Mouse (Mus musculus) heart, embryonic 11.5 days (tissue): ENCODE data around the gene Aox2. TPM values are rescaled to one million over a fixed set of nuclear protein-coding genes. Genes with fewer than 3 reads are reported as not detected.

Experiments used
- ATAC-seq: fragments of 200-750 bp; cut with Nextera tagmentation; replicated peaks from 2 replicates; pipeline ENCODE4 v1.8.0; 2017; ENCODE audit warnings: moderate library complexity; ENCODE audit not compliant: insufficient number of reproducible peaks, low FRiP score, low TSS enrichment
- H3K27ac ChIP-seq: fragments of 300-500 bp; sonication (generic); 2 replicates; pipeline ENCODE4 v1.5.1; 2014; ENCODE audit warnings: mild to moderate bottlenecking, low read depth, low read length
- H3K27me3 ChIP-seq: fragments of 300-500 bp; sonication (generic); 2 replicates; pipeline ENCODE4 v1.6.1; 2014; ENCODE audit warnings: mild to moderate bottlenecking, low read length, mixed read lengths; ENCODE audit not compliant: control insufficient read depth, insufficient read depth
- H3K36me3 ChIP-seq: fragments of 300-500 bp; sonication (generic); 2 replicates; pipeline ENCODE4 v1.6.1; 2014; ENCODE audit warnings: mild to moderate bottlenecking, low read length, moderate library complexity, mixed read lengths; ENCODE audit not compliant: control insufficient read depth, insufficient read depth
- H3K4me1 ChIP-seq: fragments of 300-500 bp; sonication (generic); 2 replicates; pipeline ENCODE4 v1.6.1; 2014; ENCODE audit warnings: low read length; ENCODE audit not compliant: control insufficient read depth, insufficient read depth
- H3K4me2 ChIP-seq: fragments of 300-500 bp; sonication (generic); 2 replicates; pipeline ENCODE4 v1.6.1; 2014; ENCODE audit warnings: mild to moderate bottlenecking, moderate library complexity
- H3K4me3 ChIP-seq: fragments of 300-500 bp; sonication (generic); 2 replicates; pipeline ENCODE4 v1.5.1; 2014; ENCODE audit warnings: low read depth, low read length
- H3K9ac ChIP-seq: fragments of 300-500 bp; sonication (generic); 2 replicates; pipeline ENCODE4 v1.6.1; 2014; ENCODE audit warnings: mild to moderate bottlenecking, low read depth, low read length, moderate library complexity
- H3K9me3 ChIP-seq: fragments of 300-500 bp; sonication (generic); replicated peaks from 2 replicates; pipeline ENCODE4 v1.6.1; 2016; ENCODE audit warnings: low read length; ENCODE audit not compliant: control insufficient read depth
- WGBS: fragments of 180-500 bp; shearing (Covaris S2); extraction: QIAGEN DNeasy Blood & Tissue Kit; methylation state at CpG from one replicate; pipeline ENCODE4 v1.1.7; 2014; ENCODE audit not compliant: insufficient replicate concordance; 5-methylcytosine and 5-hydroxymethylcytosine counted together
- polyA plus RNA-seq: library from polyadenylated mRNA; unstranded; fragments of >200 nt; fragmentation: Nextera tagmentation; extraction: Ambion mirVana; gene quantifications from 2 replicates; pipeline ENCODE4 v1.2.1, GENCODE M21; 2014

Aox2 gene
- polyA plus RNA-seq, 1 experiment from 2014 or later, result not detected

DNA sequence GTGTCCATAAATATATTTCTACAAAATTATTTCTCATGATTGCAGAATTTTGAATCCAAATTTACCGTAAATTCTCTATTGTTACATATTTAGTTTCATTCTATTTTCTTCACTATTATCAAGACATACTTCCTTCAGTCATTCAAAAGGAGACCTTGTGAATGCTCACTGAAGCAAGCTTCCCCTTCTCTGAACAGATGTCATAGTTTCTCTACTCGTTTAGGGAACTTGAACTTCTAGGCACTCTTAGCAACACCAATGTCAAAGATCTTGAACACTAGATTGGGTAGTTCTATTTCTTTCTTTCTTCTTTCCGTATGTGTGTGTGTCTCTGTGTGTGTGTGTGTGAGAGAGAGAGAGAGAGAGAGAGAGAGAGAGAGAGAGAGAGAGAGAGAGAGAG is 33.6 kb upstream of the Aox2 start:
- 68% methylated on average over 3 of the region's 3 CpGs for WGBS
- H3K27ac ChIP-seq, result no peak overlapping the region
- H3K9me3 ChIP-seq, result no peaks in the 10 kb centered on the region
- no peak overlapping the region for H3K9ac ChIP-seq
- no peaks in the 10 kb centered on the region for H3K4me1 ChIP-seq
- no peak overlapping the region for H3K4me2 ChIP-seq
- H3K36me3 ChIP-seq, result no peaks in the 10 kb centered on the region
- no peak for ATAC-seq
- no peaks in the 10 kb centered on the region for H3K27me3 ChIP-seq
- no peak overlapping the region for H3K4me3 ChIP-seq

- H3K4me3 ChIP-seq, result no peak overlapping the region
- H3K4me2 ChIP-seq, result no peak overlapping the region
- no peaks in the 10 kb centered on the region for H3K27me3 ChIP-seq
- H3K27ac ChIP-seq, result no peak overlapping the region
- WGBS, result 64% methylated on average over 1 of the region's 1 CpGs
- H3K4me1 ChIP-seq, result no peaks in the 10 kb centered on the region
- H3K36me3 ChIP-seq, result no peaks in the 10 kb centered on the region
- H3K9ac ChIP-seq, result no peak overlapping the region
- H3K9me3 ChIP-seq, result no peaks in the 10 kb centered on the region
- ATAC-seq, result no peak
Observed at GRCm38 (mm10) chr1:58248518-58248917, 29.6 kb upstream of the Aox2 start.

GRCm38 (mm10) chr1:58253466-58253865 is 24.7 kb upstream of the Aox2 start:
- no peak overlapping the region for H3K4me3 ChIP-seq
- no peak overlapping the region for H3K27ac ChIP-seq
- no peaks in the 10 kb centered on the region for H3K9me3 ChIP-seq
- no peak overlapping the region for H3K4me2 ChIP-seq
- H3K36me3 ChIP-seq, result no peaks in the 10 kb centered on the region
- no peaks in the 10 kb centered on the region for H3K4me1 ChIP-seq
- no peak for ATAC-seq
- H3K9ac ChIP-seq, result no peak overlapping the region
- 48% methylated on average over 11 of the region's 11 CpGs for WGBS
- H3K27me3 ChIP-seq, result no peaks in the 10 kb centered on the region

GRCm38 (mm10) chr1:58257195-58257991 is 20.7 kb upstream of the Aox2 start:
- no peak overlapping the region for H3K9ac ChIP-seq
- no peak overlapping the region for H3K27ac ChIP-seq
- H3K4me2 ChIP-seq, result no peak overlapping the region
- ATAC-seq, result no peak
- H3K4me3 ChIP-seq, result no peak overlapping the region
- WGBS, result 80% methylated on average over 10 of the region's 10 CpGs
- no peaks in the 10 kb centered on the region for H3K36me3 ChIP-seq
- no peaks in the 10 kb centered on the region for H3K9me3 ChIP-seq
- no peaks in the 10 kb centered on the region for H3K4me1 ChIP-seq
- no peaks in the 10 kb centered on the region for H3K27me3 ChIP-seq

- H3K4me3 ChIP-seq, result no peak overlapping the region
- H3K36me3 ChIP-seq, result no peaks in the 10 kb centered on the region
- H3K27me3 ChIP-seq, result no peaks in the 10 kb centered on the region
- H3K4me1 ChIP-seq, result no peaks in the 10 kb centered on the region
- H3K9ac ChIP-seq, result no peak overlapping the region
- 29% methylated on average over 3 of the region's 3 CpGs for WGBS
- ATAC-seq, result no peak
- no peak overlapping the region for H3K27ac ChIP-seq
- H3K4me2 ChIP-seq, result no peak overlapping the region
- H3K9me3 ChIP-seq, result no peaks in the 10 kb centered on the region
Observed at GRCm38 (mm10) chr1:58260311-58260710, 17.8 kb upstream of the Aox2 start.

- Histone ChIP-seq H3K27ac (no peak overlapping the region), H3K9me3 (no peaks in the 10 kb centered on the region), H3K27me3 (peaks cover 3% of the 10 kb centered on the region; the same call in 1 of the 2 replicates), H3K36me3 (no peaks in the 10 kb centered on the region), H3K4me1 (no peaks in the 10 kb centered on the region), H3K4me2 (no peak overlapping the region), H3K4me3 (no peak overlapping the region), H3K9ac (no peak overlapping the region)
- 74% methylated on average over 2 of the region's 2 CpGs for WGBS
- no peak for ATAC-seq
Observed at GRCm38 (mm10) chr1:58268231-58268630, 9.9 kb upstream of the Aox2 start.

DNA sequence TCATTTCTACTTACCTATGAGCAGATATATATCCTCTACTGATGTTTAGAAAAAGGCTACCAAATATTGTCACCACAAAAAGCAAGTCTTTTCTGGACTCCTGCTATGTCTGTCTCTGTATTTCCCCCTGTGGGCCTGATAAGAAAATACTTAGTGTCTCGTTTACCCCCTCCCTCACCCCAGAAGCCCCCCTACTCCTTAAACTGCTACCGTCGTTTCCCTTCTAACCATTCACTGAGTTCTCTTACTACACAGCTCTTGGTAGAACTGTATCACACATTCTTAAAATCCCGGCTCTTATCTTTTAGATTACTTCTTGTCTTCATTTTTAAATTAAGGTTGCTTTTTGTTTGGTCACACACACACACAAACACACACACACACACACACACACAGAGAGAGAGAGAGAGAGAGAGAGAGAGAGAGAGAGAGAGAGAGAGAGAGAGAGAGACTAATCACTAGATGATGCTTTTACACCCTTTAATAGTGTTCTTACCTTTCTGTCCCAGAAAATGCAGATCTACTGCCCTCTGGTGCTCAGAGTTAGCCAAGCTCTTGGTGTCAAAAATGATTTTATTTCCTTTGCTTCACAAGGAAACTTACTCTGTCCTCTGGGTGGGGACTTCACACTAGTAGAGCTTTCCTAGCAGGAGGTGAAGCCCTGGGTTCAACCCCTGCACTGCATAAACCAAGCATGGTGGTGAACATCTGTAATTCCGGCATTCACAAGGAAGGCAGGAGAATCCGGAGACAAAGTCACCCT is 7.1 kb upstream of the Aox2 start:
- 32% methylated on average over 6 of the region's 6 CpGs for WGBS
- no peak overlapping the region for H3K4me3 ChIP-seq
- no peak overlapping the region for H3K9ac ChIP-seq
- ATAC-seq, result no peak
- H3K27ac ChIP-seq, result no peak overlapping the region
- H3K4me1 ChIP-seq, result no peaks in the 10 kb centered on the region
- H3K4me2 ChIP-seq, result no peak overlapping the region
- no peaks in the 10 kb centered on the region for H3K36me3 ChIP-seq
- peaks cover 3% of the 10 kb centered on the region; the same call in 1 of the 2 replicates for H3K27me3 ChIP-seq
- H3K9me3 ChIP-seq, result no peaks in the 10 kb centered on the region

GRCm38 (mm10) chr1:58275879-58276278 is 2.2 kb upstream of the Aox2 start:
- 32% methylated on average over 9 of the region's 9 CpGs for WGBS
- no peak for ATAC-seq
- H3K27ac ChIP-seq, result no peak overlapping the region
- no peak overlapping the region for H3K4me2 ChIP-seq
- H3K9me3 ChIP-seq, result no peaks in the 10 kb centered on the region
- H3K4me3 ChIP-seq, result no peak overlapping the region
- H3K9ac ChIP-seq, result no peak overlapping the region
- H3K36me3 ChIP-seq, result no peaks in the 10 kb centered on the region
- H3K4me1 ChIP-seq, result no peaks in the 10 kb centered on the region
- no peaks in the 10 kb centered on the region for H3K27me3 ChIP-seq
